Mouse (Mus musculus) kidney, adult 8-10 months (tissue): ENCODE data around the gene 1520401A03Rik.
"Not testable (repeated sequence)": the region's sequence is repeated elsewhere in the genome, so short reads cannot be mapped to it uniquely, and the experiment has no call there.

ENCODE experiments used
- DNase-seq, 2 experiments: peaks; one replicate each; pipeline ENCODE4 v3.0.0; 2022

Gene 1520401A03Rik

GRCm38 (mm10) chr17:23722376-23723125 is at the start of gene 1520401A03Rik:
1520401A03Rik (minus strand) TSS chr17:23722783.
- DNase-seq: no peak

GRCm38 (mm10) chr17:23772219-23772556 is 49.6 kb upstream of the 1520401A03Rik start:
- DNase-seq: not testable (repeated sequence)

- peak; percentile 99 for DNase-seq
Measured at GRCm38 (mm10) chr17:23771284-23772218, 49.0 kb upstream of the 1520401A03Rik start, which contains the start of gene Flywch1. Flywch1 (minus strand) TSS chr17:23771602.

- no peak for DNase-seq
Measured at GRCm38 (mm10) chr17:23770896-23771283, 48.3 kb upstream of the 1520401A03Rik start.

GRCm38 (mm10) chr17:23770493-23770892 is 47.9 kb upstream of the 1520401A03Rik start:
- no peak for DNase-seq

- no peak for DNase-seq
Measured at GRCm38 (mm10) chr17:23762976-23763375, 40.4 kb upstream of the 1520401A03Rik start.

- no peak for DNase-seq
Measured at GRCm38 (mm10) chr17:23761155-23761554, 38.6 kb upstream of the 1520401A03Rik start.

GRCm38 (mm10) chr17:23760231-23760630 is 37.6 kb upstream of the 1520401A03Rik start:
- DNase-seq: no peak

GRCm38 (mm10) chr17:23758801-23759200 is 36.2 kb upstream of the 1520401A03Rik start:
- peak in 1 of 2 experiments; percentile 29 for DNase-seq

- no peak for DNase-seq
Measured at GRCm38 (mm10) chr17:23757581-23757980, 35.0 kb upstream of the 1520401A03Rik start.

- peak in 1 of 2 experiments; percentile 26 for DNase-seq
Measured at GRCm38 (mm10) chr17:23755689-23756088, 33.1 kb upstream of the 1520401A03Rik start.

- DNase-seq: no peak
Measured at GRCm38 (mm10) chr17:23749400-23750191, 27.0 kb upstream of the 1520401A03Rik start.

- DNase-seq: peak; percentile 85 to 86
Measured at GRCm38 (mm10) chr17:23748631-23749391, 26.2 kb upstream of the 1520401A03Rik start.

- DNase-seq: no peak
Measured at GRCm38 (mm10) chr17:23748026-23748425, 25.4 kb upstream of the 1520401A03Rik start.

GRCm38 (mm10) chr17:23747471-23747870 is 24.9 kb upstream of the 1520401A03Rik start:
- DNase-seq: no peak

- DNase-seq: no peak
Measured at GRCm38 (mm10) chr17:23746767-23747166, 24.2 kb upstream of the 1520401A03Rik start.

- no peak for DNase-seq
Measured at GRCm38 (mm10) chr17:23746311-23746710, 23.7 kb upstream of the 1520401A03Rik start.

GRCm38 (mm10) chr17:23745301-23746251 is 23.0 kb upstream of the 1520401A03Rik start, which contains the start of gene Kremen2:
Kremen2 (minus strand) TSS chr17:23745833.
- no peak for DNase-seq

GRCm38 (mm10) chr17:23744651-23745050 is 22.1 kb upstream of the 1520401A03Rik start:
- DNase-seq: no peak

- no peak for DNase-seq
Measured at GRCm38 (mm10) chr17:23744076-23744475, 21.5 kb upstream of the 1520401A03Rik start.

- no peak for DNase-seq
Measured at GRCm38 (mm10) chr17:23742941-23743340, 20.4 kb upstream of the 1520401A03Rik start.
